Mouse (Mus musculus) midbrain, embryonic 11.5 days (tissue): Measurements from ENCODE around the gene Trpm4. TPM values are rescaled to one million over a fixed set of nuclear protein-coding genes. Genes with fewer than 3 reads are reported as not detected.

Source experiments
- ATAC-seq: fragments of 200-750 bp; cut with Nextera tagmentation; 2 replicates; pipeline ENCODE4 v1.8.0; 2017; ENCODE audit warnings: moderate TSS enrichment, moderate library complexity; ENCODE audit not compliant: low FRiP score
- DNase-seq: peaks from one replicate; pipeline ENCODE4 v3.0.0; 2015; ENCODE audit warnings: low spot score; ENCODE audit errors: missing footprints
- H3K27ac ChIP-seq: fragments of 300-500 bp; sonication (generic); 2 replicates; pipeline ENCODE4 v1.5.1; 2014; ENCODE audit warnings: low read depth, low read length
- H3K27me3 ChIP-seq: fragments of 300-500 bp; sonication (generic); 2 replicates; pipeline ENCODE4 v1.6.1; 2014; ENCODE audit warnings: mild to moderate bottlenecking, low read length, moderate library complexity, mixed read lengths; ENCODE audit not compliant: control insufficient read depth, insufficient read depth
- H3K36me3 ChIP-seq: fragments of 300-500 bp; sonication (generic); 2 replicates; pipeline ENCODE4 v1.6.1; 2014; ENCODE audit warnings: mild to moderate bottlenecking, low read length, moderate library complexity, mixed read lengths; ENCODE audit not compliant: control insufficient read depth, insufficient read depth
- H3K4me1 ChIP-seq: fragments of 300-500 bp; sonication (generic); 2 replicates; pipeline ENCODE4 v1.6.1; 2014; ENCODE audit warnings: low read length; ENCODE audit not compliant: control insufficient read depth, insufficient read depth
- H3K4me2 ChIP-seq: fragments of 300-500 bp; sonication (generic); 2 replicates; pipeline ENCODE4 v1.6.1; 2014; ENCODE audit warnings: mild to moderate bottlenecking, moderate library complexity
- H3K4me3 ChIP-seq: fragments of 300-500 bp; sonication (generic); 2 replicates; pipeline ENCODE4 v1.5.1; 2014; ENCODE audit warnings: low read depth, low read length
- H3K9ac ChIP-seq: fragments of 300-500 bp; sonication (generic); 2 replicates; pipeline ENCODE4 v1.6.1; 2014; ENCODE audit warnings: low read length
- H3K9me3 ChIP-seq: fragments of 300-500 bp; sonication (generic); 2 replicates; pipeline ENCODE4 v1.6.1; 2016; ENCODE audit warnings: low read length; ENCODE audit not compliant: control insufficient read depth
- WGBS: fragments of 180-500 bp; shearing (Covaris S2); extraction: QIAGEN DNeasy Blood & Tissue Kit; methylation state at CpG from one replicate; pipeline ENCODE4 v1.1.7; 2014; 5-methylcytosine and 5-hydroxymethylcytosine counted together
- polyA plus RNA-seq: library from polyadenylated mRNA; unstranded; fragments of >200 nt; fragmentation: Nextera tagmentation; extraction: Ambion mirVana; gene quantifications from 2 replicates; pipeline ENCODE4 v1.2.1, GENCODE M21; 2014

The Trpm4 gene
- polyA plus RNA-seq, 1 experiment from 2014 or later = 6.1 TPM

GRCm38 (mm10) chr7:45309455-45309854 is 24.1 kb downstream of the Trpm4 start:
- peak; percentile 96 for DNase-seq
- H3K36me3 ChIP-seq = no peaks in the 10 kb centered on the region
- H3K27me3 ChIP-seq = no peaks in the 10 kb centered on the region
- WGBS = 12% methylated on average over 9 of the region's 9 CpGs
- no peak overlapping the region for H3K4me2 ChIP-seq
- peaks cover 12% of the 10 kb centered on the region for H3K4me1 ChIP-seq
- peak overlapping the region; percentile 24; the same call in 1 of the 2 replicates for H3K9ac ChIP-seq
- no peak overlapping the region for H3K27ac ChIP-seq
- H3K4me3 ChIP-seq = no peak overlapping the region
- peak; percentile 49; the same call in 1 of the 2 replicates for ATAC-seq
- no peaks in the 10 kb centered on the region for H3K9me3 ChIP-seq

GRCm38 (mm10) chr7:45308551-45309240 is 24.9 kb downstream of the Trpm4 start:
- H3K27ac ChIP-seq = no peak overlapping the region
- H3K4me2 ChIP-seq = no peak overlapping the region
- H3K27me3 ChIP-seq = no peaks in the 10 kb centered on the region
- no peak overlapping the region for H3K4me3 ChIP-seq
- no peaks in the 10 kb centered on the region for H3K36me3 ChIP-seq
- no peaks in the 10 kb centered on the region for H3K9me3 ChIP-seq
- peaks cover 12% of the 10 kb centered on the region for H3K4me1 ChIP-seq
- peak; percentile 25; the same call in 1 of the 2 replicates for ATAC-seq
- H3K9ac ChIP-seq = peak overlapping the region; percentile 16; the same call in 1 of the 2 replicates
- 66% methylated on average over 15 of the region's 15 CpGs for WGBS
- DNase-seq = no peak

DNA sequence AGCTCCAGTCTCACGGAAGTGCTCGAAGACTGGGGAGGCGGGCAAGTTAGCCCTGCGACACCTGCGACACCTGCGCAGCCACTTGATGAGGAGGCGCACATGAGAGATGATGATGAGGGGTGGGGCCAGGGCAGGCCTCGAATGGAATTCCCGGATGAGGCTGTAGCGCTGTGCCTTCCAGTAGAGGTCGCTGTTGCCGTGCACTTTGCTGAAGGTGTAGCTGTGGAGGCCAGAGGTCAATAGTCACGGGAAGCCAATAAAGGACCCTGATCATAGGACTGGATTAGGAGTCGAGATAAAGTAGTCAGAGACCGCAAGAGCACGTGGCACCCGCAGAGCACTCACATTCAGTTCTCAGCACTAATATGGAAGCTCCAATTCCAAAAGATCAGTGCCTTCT is 28.3 kb downstream of the Trpm4 start:
- H3K27me3 ChIP-seq = no peaks in the 10 kb centered on the region
- WGBS = 4% methylated on average over 17 of the region's 17 CpGs
- ATAC-seq (peak; percentile 74), DNase-seq (peak; percentile 96)
- H3K9ac ChIP-seq = peak overlapping the region; percentile 47
- H3K4me1 ChIP-seq = peaks cover 12% of the 10 kb centered on the region
- H3K4me3 ChIP-seq = peak overlapping the region; percentile 26
- H3K4me2 ChIP-seq = peak overlapping the region; percentile 41
- H3K9me3 ChIP-seq = no peaks in the 10 kb centered on the region
- no peak overlapping the region for H3K27ac ChIP-seq
- H3K36me3 ChIP-seq = no peaks in the 10 kb centered on the region

GRCm38 (mm10) chr7:45304869-45305268 is 28.7 kb downstream of the Trpm4 start:
- H3K27ac ChIP-seq = no peak overlapping the region
- WGBS = 19% methylated on average over 12 of the region's 13 CpGs
- peak overlapping the region; percentile 41 for H3K4me2 ChIP-seq
- peak overlapping the region; percentile 26 for H3K4me3 ChIP-seq
- ATAC-seq (peak; percentile 5; the same call in 1 of the 2 replicates), DNase-seq (no peak)
- H3K36me3 ChIP-seq = no peaks in the 10 kb centered on the region
- no peaks in the 10 kb centered on the region for H3K27me3 ChIP-seq
- no peaks in the 10 kb centered on the region for H3K9me3 ChIP-seq
- peaks cover 12% of the 10 kb centered on the region for H3K4me1 ChIP-seq
- peak overlapping the region; percentile 47 for H3K9ac ChIP-seq

DNA sequence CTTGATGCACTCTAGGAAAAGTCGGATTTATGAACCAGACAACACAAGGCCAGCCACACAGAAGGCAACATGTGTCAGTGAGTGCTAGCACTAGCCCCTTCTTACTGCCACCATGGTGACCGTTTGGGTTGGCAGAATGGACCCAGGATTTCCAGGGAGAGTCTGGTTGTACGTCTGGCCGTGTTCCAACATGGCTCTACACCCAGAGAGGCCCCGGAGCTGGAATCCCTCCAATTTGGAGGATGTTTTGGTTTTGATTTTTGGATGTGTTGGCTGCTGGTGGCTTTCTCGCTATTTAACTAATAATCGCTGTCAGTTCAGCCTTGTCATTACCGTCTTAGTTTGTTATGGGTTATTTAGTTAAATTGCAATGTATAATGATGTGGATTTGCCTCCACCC is 31.0 kb downstream of the Trpm4 start:
- Histone ChIP-seq H3K4me3 (no peak overlapping the region), H3K36me3 (no peaks in the 10 kb centered on the region), H3K27me3 (no peaks in the 10 kb centered on the region), H3K9ac (no peak overlapping the region), H3K9me3 (no peaks in the 10 kb centered on the region), H3K4me1 (peaks cover 10% of the 10 kb centered on the region), H3K4me2 (no peak overlapping the region), H3K27ac (no peak overlapping the region)
- DNase-seq (no peak), ATAC-seq (no peak)
- 86% methylated on average over 8 of the region's 8 CpGs for WGBS

DNA sequence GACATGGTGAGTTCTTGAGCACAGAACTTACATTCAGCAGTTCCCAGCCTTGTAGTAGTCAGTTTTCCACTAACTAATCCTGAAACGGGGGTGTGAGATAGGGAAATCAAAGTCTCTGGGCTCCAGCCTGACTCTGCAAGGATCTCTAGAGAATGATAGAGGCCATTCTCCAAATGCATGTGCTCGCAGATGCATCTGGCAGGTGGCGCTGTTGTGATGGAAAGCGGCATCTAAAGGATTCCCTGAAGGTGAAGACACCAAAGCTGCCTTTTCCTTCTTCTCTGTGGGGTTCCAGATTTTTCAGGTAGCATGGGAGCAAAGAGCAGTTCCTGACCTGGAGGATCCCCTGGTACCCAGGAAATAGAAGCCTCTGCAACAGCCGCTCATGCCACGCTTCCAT is 33.3 kb downstream of the Trpm4 start:
- no peaks in the 10 kb centered on the region for H3K36me3 ChIP-seq
- no peak overlapping the region for H3K4me3 ChIP-seq
- ATAC-seq (no peak; the same call in 1 of the 2 replicates), DNase-seq (peak; percentile 86)
- 13% methylated on average over 6 of the region's 6 CpGs for WGBS
- no peak overlapping the region for H3K27ac ChIP-seq
- no peak overlapping the region for H3K9ac ChIP-seq
- peaks cover 8% of the 10 kb centered on the region for H3K4me1 ChIP-seq
- no peaks in the 10 kb centered on the region for H3K9me3 ChIP-seq
- no peaks in the 10 kb centered on the region for H3K27me3 ChIP-seq
- no peak overlapping the region for H3K4me2 ChIP-seq

GRCm38 (mm10) chr7:45299752-45300151 is 33.8 kb downstream of the Trpm4 start:
- no peak overlapping the region for H3K9ac ChIP-seq
- DNase-seq (peak; percentile 90), ATAC-seq (peak; percentile 78)
- no peak overlapping the region for H3K27ac ChIP-seq
- H3K27me3 ChIP-seq = no peaks in the 10 kb centered on the region
- H3K4me3 ChIP-seq = no peak overlapping the region
- H3K4me2 ChIP-seq = no peak overlapping the region
- H3K4me1 ChIP-seq = peaks cover 3% of the 10 kb centered on the region
- H3K9me3 ChIP-seq = no peaks in the 10 kb centered on the region
- 19% methylated on average over 5 of the region's 5 CpGs for WGBS
- no peaks in the 10 kb centered on the region for H3K36me3 ChIP-seq

GRCm38 (mm10) chr7:45297563-45297962 is 36.0 kb downstream of the Trpm4 start:
- DNase-seq (no peak), ATAC-seq (no peak)
- H3K4me2 ChIP-seq = no peak overlapping the region
- H3K27me3 ChIP-seq = no peaks in the 10 kb centered on the region
- no peak overlapping the region for H3K27ac ChIP-seq
- no peak overlapping the region for H3K4me3 ChIP-seq
- no peaks in the 10 kb centered on the region for H3K36me3 ChIP-seq
- H3K4me1 ChIP-seq = no peaks in the 10 kb centered on the region
- H3K9me3 ChIP-seq = no peaks in the 10 kb centered on the region
- no peak overlapping the region for H3K9ac ChIP-seq
- 74% methylated on average over 3 of the region's 3 CpGs for WGBS

DNA sequence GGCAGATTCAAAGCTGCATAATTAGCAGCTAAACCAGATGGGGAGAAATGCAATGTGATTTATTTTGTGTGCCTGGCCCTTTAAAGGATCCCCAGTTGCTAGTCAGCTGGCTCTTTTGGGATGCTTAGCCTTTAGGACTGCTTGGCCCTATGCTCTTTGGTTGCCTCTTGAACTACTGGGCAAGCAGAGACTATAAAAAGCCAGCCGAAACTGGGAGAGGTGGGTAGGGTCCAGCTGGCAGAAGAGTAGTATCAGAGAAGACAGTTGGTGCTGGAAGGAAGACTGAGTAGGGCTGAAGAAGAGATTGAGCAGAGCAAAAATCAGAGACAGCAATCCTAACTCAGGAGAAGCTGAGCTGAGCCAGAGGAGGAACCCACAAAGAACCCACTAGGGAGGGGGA is 37.0 kb downstream of the Trpm4 start:
- 78% methylated on average over 1 of the region's 1 CpGs for WGBS

More for the DNA sequence above, 37.0 kb downstream of the Trpm4 start:
- ATAC-seq (no peak), DNase-seq (no peak)
- H3K36me3 ChIP-seq = no peaks in the 10 kb centered on the region
- H3K4me3 ChIP-seq = no peak overlapping the region
- H3K27ac ChIP-seq = no peak overlapping the region
- H3K27me3 ChIP-seq = no peaks in the 10 kb centered on the region
- no peaks in the 10 kb centered on the region for H3K4me1 ChIP-seq
- no peak overlapping the region for H3K4me2 ChIP-seq
- no peaks in the 10 kb centered on the region for H3K9me3 ChIP-seq
- H3K9ac ChIP-seq = no peak overlapping the region
